Mouse (Mus musculus): ENCODE measurements around the gene Ntrk3.

Gene Ntrk3

GRCm38 (mm10) chr7:78220949-78221348 is 516.9 kb downstream of the Ntrk3 start:
- no peak for DNase-seq (ENCODE audit: low spot score)

DNA sequence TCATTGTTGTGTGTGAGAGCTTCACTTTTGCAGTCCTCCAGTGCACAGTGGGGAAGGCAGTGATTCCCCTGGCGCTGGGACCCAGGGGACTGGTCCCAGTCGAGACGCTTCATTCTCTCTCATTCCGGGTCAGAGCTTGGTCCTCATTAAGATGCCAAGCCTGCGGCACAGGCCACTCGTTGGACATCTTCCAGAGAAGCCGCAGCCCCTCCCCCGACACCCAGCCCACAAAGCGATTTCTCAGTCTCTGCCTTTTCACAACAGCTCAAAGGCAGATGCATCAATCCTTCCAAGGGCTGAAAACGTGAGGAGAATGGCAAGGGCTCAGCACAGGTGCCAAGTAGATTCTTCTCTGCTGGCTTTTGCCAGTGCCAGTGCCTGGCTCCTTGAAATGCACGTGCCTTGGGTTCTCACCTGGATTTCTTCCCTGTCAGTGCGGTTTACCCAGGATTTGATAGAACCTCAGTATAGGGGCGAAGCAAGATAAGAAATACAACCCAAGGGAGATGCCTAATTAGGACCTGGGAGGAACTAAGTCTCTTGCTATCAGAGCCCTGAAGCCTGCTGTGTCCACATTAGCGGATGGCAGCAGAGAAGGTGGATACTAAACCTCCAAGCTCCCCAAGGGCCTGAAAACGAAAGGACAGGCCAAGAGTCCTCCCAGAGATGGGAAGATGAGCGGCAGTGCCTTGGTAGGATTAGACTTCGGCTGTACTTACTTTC is 546.7 kb downstream of the Ntrk3 start:
- DNase-seq (ENCODE audit: low spot score) = peak; percentile 74

- DNase-seq (ENCODE audit: low spot score) = no peak
These were observed 552.2 kb downstream of the Ntrk3 start for GRCm38 (mm10) chr7:78185578-78185977.

DNA sequence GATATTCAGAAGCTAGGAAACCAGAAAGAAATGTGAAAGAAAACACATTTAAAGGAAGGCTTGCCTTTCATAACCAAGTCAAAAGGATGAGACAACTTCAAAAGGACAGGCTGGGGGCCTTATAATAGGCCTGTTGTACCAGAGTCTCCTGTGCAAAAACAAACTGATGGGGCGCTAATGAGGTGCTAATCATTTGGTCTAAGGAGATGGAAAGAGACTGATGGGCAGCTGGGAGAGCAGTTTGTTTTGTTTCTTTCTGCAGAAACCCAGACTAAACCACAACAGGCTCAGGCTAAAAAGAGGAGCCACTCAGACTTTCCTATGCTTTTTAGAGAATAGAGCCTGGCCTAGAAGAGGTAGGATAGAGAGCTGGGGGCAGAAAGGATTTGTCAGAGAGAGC is 554.4 kb downstream of the Ntrk3 start:
- no peak for DNase-seq (ENCODE audit: low spot score)

- no peak for DNase-seq (ENCODE audit: low spot score)
These were observed 557.7 kb downstream of the Ntrk3 start for GRCm38 (mm10) chr7:78179996-78180665.

- no peak for DNase-seq (ENCODE audit: low spot score)
These were observed 565.4 kb downstream of the Ntrk3 start for GRCm38 (mm10) chr7:78172267-78172955.

GRCm38 (mm10) chr7:78165466-78165865 is 572.3 kb downstream of the Ntrk3 start:
- peak; percentile 35 for DNase-seq (ENCODE audit: low spot score)

DNA sequence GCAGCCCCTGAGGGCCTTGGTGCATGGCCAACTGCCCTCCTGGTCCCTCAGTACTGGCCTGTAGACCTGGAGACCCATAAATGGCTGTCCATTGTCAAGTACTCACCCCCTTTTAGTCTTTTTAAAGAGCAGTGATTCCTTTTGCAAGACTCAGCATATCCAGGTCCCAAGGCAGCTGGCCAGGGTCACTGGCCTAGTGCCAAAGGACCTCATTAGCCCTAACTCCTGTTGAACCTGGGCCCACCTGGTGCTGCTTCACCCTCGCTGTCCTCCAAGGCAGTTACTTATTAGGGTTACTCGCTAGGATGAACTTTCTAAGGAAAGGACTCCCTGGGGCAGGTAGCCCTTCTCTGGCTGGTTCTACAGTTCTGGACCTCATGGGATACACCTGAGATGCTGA is 579.9 kb downstream of the Ntrk3 start:
- DNase-seq (ENCODE audit: low spot score) = no peak

DNA sequence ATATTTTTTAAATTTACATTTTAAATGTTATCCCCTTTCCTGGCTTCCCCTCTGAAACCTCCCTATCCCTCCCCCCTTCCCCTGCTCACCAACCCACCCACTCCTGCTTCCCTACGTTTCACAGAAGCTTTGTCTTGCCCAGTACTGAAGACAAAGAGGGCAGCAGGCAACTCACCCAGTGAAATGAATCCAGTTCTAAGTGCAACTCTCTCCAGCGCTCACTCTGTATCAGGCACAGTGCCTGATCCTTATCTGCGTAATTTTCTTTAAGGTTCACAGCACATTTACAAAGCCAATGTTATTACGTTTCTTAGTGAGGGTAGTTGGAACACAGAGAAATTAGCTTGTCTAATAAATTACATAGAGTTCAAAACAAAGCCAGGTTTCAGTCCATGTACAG is 592.6 kb downstream of the Ntrk3 start:
- DNase-seq (ENCODE audit: low spot score) = peak; percentile 63

- no peak for DNase-seq (ENCODE audit: low spot score)
These were observed 593.0 kb downstream of the Ntrk3 start for GRCm38 (mm10) chr7:78144849-78145248.

- DNase-seq (ENCODE audit: low spot score) = no peak
These were observed 607.8 kb downstream of the Ntrk3 start for GRCm38 (mm10) chr7:78129966-78130365.

Data from MN1 (cell line).